Mouse (Mus musculus): Measurements from ENCODE around the gene Arhgef7. TPM values are rescaled to one million over a fixed set of nuclear protein-coding genes. Genes with fewer than 3 reads are reported as not detected.
A peak's percentile ranks its signal among the peaks of the same experiment; 100 is the strongest.

Arhgef7 gene
- polyA plus RNA-seq, 1 experiment from 2014 or later, result 12.6 TPM

- Histone ChIP-seq H3K9ac (ENCODE audit: low read length) (no peak overlapping the region), H3K27me3 (ENCODE audit: control insufficient read depth, insufficient read depth, low read length) (no peaks in the 10 kb centered on the region), H3K4me2 (replicated peaks; ENCODE audit: low read depth) (no peak overlapping the region), H3K9me3 (ENCODE audit: control insufficient read depth, low read length) (no peaks in the 10 kb centered on the region), H3K4me3 (ENCODE audit: low read depth, low read length) (no peak overlapping the region), H3K27ac (replicated peaks) (no peak overlapping the region), H3K36me3 (ENCODE audit: control insufficient read depth, insufficient read depth, low read length) (peaks cover 7% of the 10 kb centered on the region; the same call in 1 of the 2 replicates), H3K4me1 (replicated peaks; ENCODE audit: control insufficient read depth, insufficient read depth) (no peaks in the 10 kb centered on the region)
- ATAC-seq (ENCODE audit: low FRiP score, low TSS enrichment), result no peak
- no peak for DNase-seq (ENCODE audit: low spot score)
- no peak for TF ChIP-seq EP300 (optimal IDR thresholded peaks at IDR 0.05)
- no peak for TF ChIP-seq CTCF (IDR thresholded peaks at IDR 0.05; ENCODE audit: low read depth)
- 77% methylated on average over 9 of the region's 9 CpGs for WGBS
Measured at GRCm38 (mm10) chr8:11785539-11786046, 58.1 kb downstream of the Arhgef7 start.

DNA sequence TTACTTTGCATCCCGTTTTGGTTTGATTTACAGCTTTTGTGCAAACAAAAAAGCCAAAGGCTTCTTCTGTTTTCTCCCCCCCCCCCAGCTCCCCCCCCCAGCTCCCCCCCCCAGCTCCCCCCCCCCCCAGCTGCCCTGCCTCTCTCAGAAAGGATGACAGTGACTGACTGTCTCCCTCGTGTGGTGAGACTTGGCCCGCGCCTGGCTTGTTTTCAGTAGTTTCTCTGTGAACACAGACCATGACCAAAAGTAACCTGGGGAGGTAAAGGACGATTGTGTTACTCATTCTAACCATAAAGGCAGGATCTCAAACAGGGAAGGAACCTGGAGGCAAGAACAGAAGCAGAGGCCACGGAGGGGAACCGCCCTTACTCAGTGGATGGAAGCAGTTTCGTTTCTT lies 60.7 kb downstream of the Arhgef7 start:
- no peak for ATAC-seq (ENCODE audit: low FRiP score, low TSS enrichment)
- WGBS, result 35% methylated on average over 8 of the region's 8 CpGs

DNA sequence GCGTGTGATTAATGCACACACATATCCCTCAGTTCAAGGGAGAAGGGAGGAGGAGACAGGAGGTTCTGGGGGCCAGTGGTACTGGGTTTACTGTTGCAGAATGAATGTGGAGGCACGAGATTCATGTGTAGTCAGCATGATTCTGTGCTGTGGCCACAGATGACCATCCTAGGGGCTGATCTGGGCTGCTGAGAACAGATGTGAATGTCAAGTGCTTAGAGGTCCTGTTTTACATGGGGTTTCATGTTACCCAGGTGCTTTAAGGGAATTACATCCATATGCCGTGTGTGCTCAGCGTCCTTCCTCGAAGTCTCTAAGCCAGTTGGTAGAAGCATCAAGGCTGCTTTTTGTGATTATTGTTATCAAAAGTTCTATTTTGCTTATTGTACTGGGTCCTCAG lies 61.6 kb downstream of the Arhgef7 start:
- TF ChIP-seq CTCF (IDR thresholded peaks at IDR 0.05; ENCODE audit: low read depth) (no peak), EP300 (optimal IDR thresholded peaks at IDR 0.05) (no peak)
- no peak for ATAC-seq (ENCODE audit: low FRiP score, low TSS enrichment)
- Histone ChIP-seq H3K9ac (ENCODE audit: low read length) (no peak overlapping the region), H3K27me3 (ENCODE audit: control insufficient read depth, insufficient read depth, low read length) (no peaks in the 10 kb centered on the region), H3K4me2 (replicated peaks; ENCODE audit: low read depth) (no peak overlapping the region), H3K4me1 (replicated peaks; ENCODE audit: control insufficient read depth, insufficient read depth) (no peaks in the 10 kb centered on the region), H3K36me3 (ENCODE audit: control insufficient read depth, insufficient read depth, low read length) (peaks cover 11% of the 10 kb centered on the region; the same call in 1 of the 2 replicates), H3K27ac (replicated peaks) (no peak overlapping the region), H3K4me3 (ENCODE audit: low read depth, low read length) (no peak overlapping the region), H3K9me3 (ENCODE audit: control insufficient read depth, low read length) (no peaks in the 10 kb centered on the region)
- DNase-seq (ENCODE audit: low spot score), result no peak
- WGBS, result 88% methylated on average over 5 of the region's 5 CpGs

More for the DNA sequence above, 60.7 kb downstream of the Arhgef7 start:
- no peak overlapping the region for H3K4me3 ChIP-seq (ENCODE audit: low read depth, low read length)
- peak; percentile 56 for DNase-seq (ENCODE audit: low spot score)
- H3K9ac ChIP-seq (ENCODE audit: low read length), result no peak overlapping the region
- peak; percentile 71 for TF ChIP-seq CTCF (IDR thresholded peaks at IDR 0.05; ENCODE audit: low read depth)
- TF ChIP-seq EP300 (optimal IDR thresholded peaks at IDR 0.05), result no peak
- no peaks in the 10 kb centered on the region for H3K9me3 ChIP-seq (ENCODE audit: control insufficient read depth, low read length)
- H3K4me1 ChIP-seq (replicated peaks; ENCODE audit: control insufficient read depth, insufficient read depth), result no peaks in the 10 kb centered on the region
- peaks cover 11% of the 10 kb centered on the region; the same call in 1 of the 2 replicates for H3K36me3 ChIP-seq (ENCODE audit: control insufficient read depth, insufficient read depth, low read length)
- no peaks in the 10 kb centered on the region for H3K27me3 ChIP-seq (ENCODE audit: control insufficient read depth, insufficient read depth, low read length)
- H3K4me2 ChIP-seq (replicated peaks; ENCODE audit: low read depth), result no peak overlapping the region
- no peak overlapping the region for H3K27ac ChIP-seq (replicated peaks)

- Histone ChIP-seq H3K4me2 (replicated peaks; ENCODE audit: low read depth) (no peak overlapping the region), H3K27me3 (ENCODE audit: control insufficient read depth, insufficient read depth, low read length) (no peaks in the 10 kb centered on the region), H3K4me1 (replicated peaks; ENCODE audit: control insufficient read depth, insufficient read depth) (no peaks in the 10 kb centered on the region), H3K9me3 (ENCODE audit: control insufficient read depth, low read length) (no peaks in the 10 kb centered on the region), H3K27ac (replicated peaks) (no peak overlapping the region), H3K9ac (ENCODE audit: low read length) (no peak overlapping the region), H3K36me3 (ENCODE audit: control insufficient read depth, insufficient read depth, low read length) (peaks cover 7% of the 10 kb centered on the region; the same call in 1 of the 2 replicates), H3K4me3 (ENCODE audit: low read depth, low read length) (no peak overlapping the region)
- DNase-seq (ENCODE audit: low spot score) (no peak), ATAC-seq (ENCODE audit: low FRiP score, low TSS enrichment) (no peak)
- TF ChIP-seq CTCF (IDR thresholded peaks at IDR 0.05; ENCODE audit: low read depth) (no peak), EP300 (optimal IDR thresholded peaks at IDR 0.05) (no peak)
Measured at GRCm38 (mm10) chr8:11794956-11795355, 67.4 kb downstream of the Arhgef7 start.

DNA sequence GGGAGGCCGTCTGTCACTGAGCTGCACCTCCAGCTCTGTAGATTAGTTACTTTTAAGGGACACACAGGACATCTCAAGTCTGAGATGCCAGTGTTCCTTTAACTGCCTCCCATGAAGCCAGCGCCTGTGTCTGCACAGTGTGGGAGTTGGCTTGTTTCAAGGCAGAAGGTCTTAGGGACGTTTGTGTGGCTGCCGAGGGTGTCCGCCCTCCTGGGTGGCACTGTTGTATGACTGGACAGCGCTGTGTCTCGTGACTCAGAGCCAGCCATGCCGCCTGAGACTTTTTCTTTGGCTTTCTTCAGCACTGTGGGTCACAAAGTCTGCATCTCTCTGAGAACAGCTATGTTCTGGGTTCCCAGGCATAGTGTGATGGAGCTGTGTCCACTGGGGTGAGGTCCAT lies 69.6 kb downstream of the Arhgef7 start:
- H3K9ac ChIP-seq (ENCODE audit: low read length), result no peak overlapping the region
- 0 out of 2 replicates have a peak, but pooled peaks have one; percentile 57 for ATAC-seq (ENCODE audit: low FRiP score, low TSS enrichment)
- H3K4me3 ChIP-seq (ENCODE audit: low read depth, low read length), result no peak overlapping the region
- H3K27ac ChIP-seq (replicated peaks), result no peak overlapping the region
- no peak overlapping the region for H3K4me2 ChIP-seq (replicated peaks; ENCODE audit: low read depth)
- H3K27me3 ChIP-seq (ENCODE audit: control insufficient read depth, insufficient read depth, low read length), result no peaks in the 10 kb centered on the region
- DNase-seq (ENCODE audit: low spot score), result no peak
- peaks cover 8% of the 10 kb centered on the region for H3K36me3 ChIP-seq (ENCODE audit: control insufficient read depth, insufficient read depth, low read length)
- no peaks in the 10 kb centered on the region for H3K9me3 ChIP-seq (ENCODE audit: control insufficient read depth, low read length)
- no peak for TF ChIP-seq CTCF (IDR thresholded peaks at IDR 0.05; ENCODE audit: low read depth)
- no peak for TF ChIP-seq EP300 (optimal IDR thresholded peaks at IDR 0.05)
- H3K4me1 ChIP-seq (replicated peaks; ENCODE audit: control insufficient read depth, insufficient read depth), result no peaks in the 10 kb centered on the region
- WGBS, result 87% methylated on average over 8 of the region's 8 CpGs

GRCm38 (mm10) chr8:11797729-11798479 lies 70.4 kb downstream of the Arhgef7 start:
- no peak overlapping the region for H3K4me2 ChIP-seq (replicated peaks; ENCODE audit: low read depth)
- no peak for DNase-seq (ENCODE audit: low spot score)
- no peak overlapping the region for H3K27ac ChIP-seq (replicated peaks)
- WGBS, result 79% methylated on average over 14 of the region's 14 CpGs
- H3K27me3 ChIP-seq (ENCODE audit: control insufficient read depth, insufficient read depth, low read length), result no peaks in the 10 kb centered on the region
- H3K9ac ChIP-seq (ENCODE audit: low read length), result no peak overlapping the region
- TF ChIP-seq EP300 (optimal IDR thresholded peaks at IDR 0.05), result no peak
- TF ChIP-seq CTCF (IDR thresholded peaks at IDR 0.05; ENCODE audit: low read depth), result no peak
- no peaks in the 10 kb centered on the region for H3K4me1 ChIP-seq (replicated peaks; ENCODE audit: control insufficient read depth, insufficient read depth)
- H3K9me3 ChIP-seq (ENCODE audit: control insufficient read depth, low read length), result no peaks in the 10 kb centered on the region
- H3K36me3 ChIP-seq (ENCODE audit: control insufficient read depth, insufficient read depth, low read length), result peaks cover 7% of the 10 kb centered on the region
- ATAC-seq (ENCODE audit: low FRiP score, low TSS enrichment), result no peak
- no peak overlapping the region for H3K4me3 ChIP-seq (ENCODE audit: low read depth, low read length)

Measured in stomach, postnatal 0 days (tissue).